Mouse (Mus musculus) kidney, postnatal 0 days (tissue): ENCODE measurements around the gene Mslnl. TPM values are rescaled to one million over a fixed set of nuclear protein-coding genes. Genes with fewer than 3 reads are reported as not detected.

Experiments
- ATAC-seq: fragments of 200-750 bp; cut with Nextera tagmentation; replicated peaks from 2 replicates; pipeline ENCODE4 v1.8.0; 2017; ENCODE audit warnings: low read depth, moderate number of reproducible peaks, moderate TSS enrichment, moderate library complexity; ENCODE audit not compliant: low FRiP score
- DNase-seq: peaks from one replicate; pipeline ENCODE4 v3.0.0-alpha.2; 2016; ENCODE audit warnings: low spot score
- H3K27ac ChIP-seq: fragments of 300-500 bp; sonication (generic); 2 replicates; pipeline ENCODE4 v1.5.1; 2014; ENCODE audit warnings: mild to moderate bottlenecking
- H3K27me3 ChIP-seq: fragments of 300-500 bp; sonication (generic); 2 replicates; pipeline ENCODE4 v1.6.1; 2014; ENCODE audit warnings: low read length, mixed read lengths; ENCODE audit not compliant: insufficient read depth
- H3K36me3 ChIP-seq: fragments of 300-500 bp; sonication (generic); 2 replicates; pipeline ENCODE4 v1.6.1; 2014; ENCODE audit warnings: low read length, mixed read lengths; ENCODE audit not compliant: insufficient read depth
- H3K4me1 ChIP-seq: fragments of 300-500 bp; sonication (generic); replicated peaks from 2 replicates; pipeline ENCODE4 v1.6.1; 2014; ENCODE audit warnings: antibody characterized with exemption, low read length, mixed read lengths; ENCODE audit not compliant: insufficient read depth
- H3K4me2 ChIP-seq: fragments of 300-500 bp; sonication (generic); 2 replicates; pipeline ENCODE4 v1.6.1; 2014; ENCODE audit warnings: mild to moderate bottlenecking, low read length, moderate library complexity, mixed read lengths
- H3K4me3 ChIP-seq: fragments of 300-500 bp; sonication (generic); replicated peaks from 2 replicates; pipeline ENCODE4 v1.5.1; 2014; ENCODE audit warnings: low read depth, low read length
- H3K9ac ChIP-seq: fragments of 300-500 bp; sonication (generic); 2 replicates; pipeline ENCODE4 v1.6.1; 2014; ENCODE audit warnings: low read depth, low read length
- H3K9me3 ChIP-seq: fragments of 300-500 bp; sonication (generic); replicated peaks from 2 replicates; pipeline ENCODE4 v1.6.1; 2016; ENCODE audit warnings: low read length, inconsistent platforms, mixed read lengths
- CTCF ChIP-seq: IDR thresholded peaks from 2 replicates; pipeline ENCODE4 v1.5.1; 2016; ENCODE audit warnings: antibody characterized with exemption, low read depth, mild to moderate bottlenecking, moderate library complexity
- WGBS: fragments of 180-500 bp; shearing (Covaris S2); extraction: QIAGEN DNeasy Blood & Tissue Kit; methylation state at CpG from one replicate; pipeline ENCODE4 v1.1.7; 2014; 5-methylcytosine and 5-hydroxymethylcytosine counted together
- polyA plus RNA-seq: library from polyadenylated mRNA; unstranded; fragments of >200 nt; fragmentation: Nextera tagmentation; extraction: Ambion mirVana; gene quantifications from 2 replicates; pipeline ENCODE4 v1.2.1, GENCODE M21; 2015

Mslnl gene
- polyA plus RNA-seq, 1 experiment from 2014 or later, result not detected

- H3K4me2 ChIP-seq, result no peak overlapping the region
Measured at GRCm38 (mm10) chr17:25775318-25776062, 39.6 kb downstream of the Mslnl start.

DNA sequence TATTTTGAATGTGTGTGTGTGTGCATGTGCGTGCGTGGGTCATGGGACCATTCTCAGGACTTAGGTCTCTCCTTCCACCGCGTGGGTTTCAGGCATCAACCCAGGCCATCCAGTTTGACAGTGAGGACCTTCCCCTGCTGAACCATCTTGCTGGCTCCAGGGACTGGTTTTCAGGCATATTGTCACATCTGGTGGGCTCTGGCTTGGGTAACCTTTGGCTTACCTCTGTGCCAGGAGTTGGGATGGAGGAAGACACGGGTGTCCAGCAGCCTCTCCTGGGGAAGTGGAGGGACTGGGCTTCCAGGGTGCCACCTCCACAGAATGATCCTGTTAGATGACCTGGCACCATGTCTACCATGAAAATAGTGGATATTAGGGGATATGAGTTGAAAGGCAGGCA is 42.1 kb downstream of the Mslnl start:
- Histone ChIP-seq H3K27me3 (no peaks in the 10 kb centered on the region), H3K4me3 (no peak overlapping the region), H3K27ac (no peak overlapping the region), H3K9me3 (no peaks in the 10 kb centered on the region), H3K4me1 (peaks cover 6% of the 10 kb centered on the region; the same call in 1 of the 2 replicates), H3K4me2 (no peak overlapping the region), H3K9ac (no peak overlapping the region), H3K36me3 (peaks cover 34% of the 10 kb centered on the region; the same call in 1 of the 2 replicates)
- TF ChIP-seq CTCF, result no peak
- DNase-seq (no peak), ATAC-seq (no peak)
- 92% methylated on average over 5 of the region's 5 CpGs for WGBS

More at GRCm38 (mm10) chr17:25775318-25776062, 39.6 kb downstream of the Mslnl start:
- H3K4me3 ChIP-seq, result no peak overlapping the region
- 0 out of 2 replicates have a peak, but pooled peaks cover 15% of the 10 kb centered on the region for H3K36me3 ChIP-seq
- no peaks in the 10 kb centered on the region for H3K9me3 ChIP-seq
- no peak overlapping the region for H3K9ac ChIP-seq
- 75% methylated on average over 10 of the region's 10 CpGs for WGBS
- H3K27ac ChIP-seq, result no peak overlapping the region
- DNase-seq, result no peak
- no peak for ATAC-seq
- H3K4me1 ChIP-seq, result peaks cover 6% of the 10 kb centered on the region; the same call in 1 of the 2 replicates
- TF ChIP-seq CTCF, result no peak
- H3K27me3 ChIP-seq, result no peaks in the 10 kb centered on the region

GRCm38 (mm10) chr17:25781339-25781738 is 45.5 kb downstream of the Mslnl start:
- H3K4me1 ChIP-seq, result peaks cover 10% of the 10 kb centered on the region; the same call in 1 of the 2 replicates
- no peaks in the 10 kb centered on the region for H3K27me3 ChIP-seq
- H3K4me2 ChIP-seq, result no peak overlapping the region
- no peak for ATAC-seq
- no peak overlapping the region for H3K9ac ChIP-seq
- H3K4me3 ChIP-seq, result no peak overlapping the region
- H3K36me3 ChIP-seq, result peaks cover 41% of the 10 kb centered on the region
- no peaks in the 10 kb centered on the region for H3K9me3 ChIP-seq
- TF ChIP-seq CTCF, result no peak
- no peak for DNase-seq
- 76% methylated on average over 6 of the region's 6 CpGs for WGBS
- no peak overlapping the region for H3K27ac ChIP-seq

- no peak for TF ChIP-seq CTCF
- H3K27ac ChIP-seq, result no peak overlapping the region
- H3K9ac ChIP-seq, result 0 out of 2 replicates have a peak overlapping the region, but pooled peaks have one; percentile 18
- DNase-seq, result no peak
- no peak overlapping the region for H3K4me3 ChIP-seq
- H3K36me3 ChIP-seq, result peaks cover 32% of the 10 kb centered on the region
- H3K4me1 ChIP-seq, result peaks cover 10% of the 10 kb centered on the region; the same call in 1 of the 2 replicates
- no peak for ATAC-seq
- H3K9me3 ChIP-seq, result no peaks in the 10 kb centered on the region
- WGBS, result 83% methylated on average over 7 of the region's 7 CpGs
- H3K4me2 ChIP-seq, result no peak overlapping the region
- no peaks in the 10 kb centered on the region for H3K27me3 ChIP-seq
Measured at GRCm38 (mm10) chr17:25783086-25783485, 47.2 kb downstream of the Mslnl start.

DNA sequence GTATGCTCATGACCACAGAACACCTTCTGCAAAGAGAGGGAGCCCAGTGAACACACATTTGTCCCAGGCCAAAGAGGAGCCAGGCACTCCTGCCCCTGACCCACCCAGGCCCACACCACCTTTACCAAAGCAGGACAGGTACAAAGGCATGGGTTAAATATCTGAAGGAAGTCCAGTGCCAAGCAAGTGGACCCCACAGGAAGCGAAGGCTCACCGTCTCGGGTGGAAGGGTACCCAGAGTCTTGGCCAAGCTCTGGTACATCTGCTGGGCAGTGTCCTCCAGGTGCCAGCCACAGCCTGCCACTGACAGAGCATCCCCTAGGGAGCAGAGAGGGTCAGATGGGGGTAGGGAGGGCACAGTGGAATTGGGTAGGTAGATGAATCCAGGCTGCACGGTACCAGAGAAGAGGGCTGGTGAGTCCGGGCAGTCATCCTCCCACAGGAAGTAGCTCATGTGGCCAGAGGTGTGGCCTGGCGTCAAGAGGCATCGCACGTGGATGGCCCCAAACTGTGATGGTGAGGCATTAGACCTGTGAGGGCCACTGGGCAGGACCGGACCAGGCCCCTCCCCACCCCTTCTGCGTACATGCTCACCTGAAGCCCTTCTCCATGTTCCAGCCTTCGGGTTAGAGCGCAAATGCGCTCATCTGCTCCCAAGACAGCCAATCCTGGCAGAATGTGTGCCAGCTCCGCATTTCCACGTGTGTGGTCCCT is 48.2 kb downstream of the Mslnl start:
- H3K4me1 ChIP-seq, result peaks cover 10% of the 10 kb centered on the region; the same call in 1 of the 2 replicates
- DNase-seq (no peak), ATAC-seq (no peak)
- H3K9ac ChIP-seq, result peak overlapping the region; percentile 59; the same call in 1 of the 2 replicates
- 67% methylated on average over 15 of the region's 15 CpGs for WGBS
- peak overlapping the region; percentile 83 for H3K4me2 ChIP-seq
- no peak for TF ChIP-seq CTCF
- no peaks in the 10 kb centered on the region for H3K9me3 ChIP-seq
- no peaks in the 10 kb centered on the region for H3K27me3 ChIP-seq
- peak overlapping the region; percentile 63; the same call in 1 of the 2 replicates for H3K4me3 ChIP-seq
- H3K27ac ChIP-seq, result no peak overlapping the region
- peaks cover 32% of the 10 kb centered on the region for H3K36me3 ChIP-seq

DNA sequence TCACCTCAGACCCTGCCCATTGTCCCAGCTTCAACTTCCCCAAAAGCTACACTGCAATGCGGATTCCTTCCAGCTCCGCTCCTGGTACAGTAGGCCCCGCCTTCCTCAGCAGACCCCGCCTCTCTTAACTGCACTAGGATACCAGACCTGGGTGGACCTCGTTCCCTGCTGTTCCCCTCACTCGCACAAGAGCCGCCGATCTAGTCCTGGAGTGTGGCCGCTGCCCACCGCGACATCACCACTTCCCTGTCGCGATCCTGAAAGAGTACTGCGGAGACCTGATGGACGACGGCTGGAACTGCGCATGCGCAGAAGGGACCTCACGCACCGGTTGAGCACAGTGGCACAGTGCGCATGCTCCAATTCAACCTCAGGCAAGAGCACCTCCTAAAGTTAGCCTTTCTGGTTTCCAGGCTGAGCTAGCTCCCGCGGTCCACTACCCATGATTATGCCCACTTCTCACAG is 49.5 kb downstream of the Mslnl start, which contains the start of gene Haghl:
Gene Haghl (minus strand): TSS at position 393 of the 465 bp plus-strand sequence.
- Histone ChIP-seq H3K9ac (peak within 1 kb of the TSS; percentile 59), H3K4me3 (peak within 1 kb of the TSS; percentile 63), H3K4me2 (peak within 1 kb of the TSS; percentile 83), H3K27ac (peak within 1 kb of the TSS; percentile 67; the same call in 1 of the 2 replicates), H3K36me3 (peaks cover 28% of the 10 kb centered on the region), H3K27me3 (no peaks in the 10 kb centered on the region), H3K9me3 (no peaks in the 10 kb centered on the region), H3K4me1 (peaks cover 10% of the 10 kb centered on the region; the same call in 1 of the 2 replicates)
- WGBS, result under 1% methylated on average over 23 of the region's 23 CpGs
- peak; percentile 76 for ATAC-seq
- peak; percentile 98 for DNase-seq
- peak; percentile 25; the same call in 1 of the 2 replicates for TF ChIP-seq CTCF
